Comparison of ENCODE assay signal across 15 mouse cellular contexts in genomic region chr10:93305946-93306345, GRCm38 (mm10). TPM values are rescaled to one million over a fixed set of nuclear protein-coding genes. Genes with fewer than 3 reads are reported as not detected.
DNase-seq lines count a peak whose midpoint lies in the region; ATAC-seq lines count a peak whose summit lies in the region.
"Had no signal": no experiment of that assay in that cellular context is flagged by ENCODE, and none has a peak within 500 bp of the region (broad histone marks: within the 10 kb centered on the region; RNA-seq: fewer than 3 reads in every experiment).

No protein-coding gene starts in this region.

- no peaks in the 10 kb centered on the region for H3K36me3 ChIP-seq in embryonic facial prominence, embryonic 12.5 days
- H3K36me3 ChIP-seq in embryonic facial prominence, embryonic 10.5 days (replicated peaks): peaks cover 11% of the 10 kb centered on the region
- H3K36me3 ChIP-seq in kidney, embryonic 15.5 days: no peaks in the 10 kb centered on the region
- H3K36me3 ChIP-seq: liver, embryonic 15.5 days; neural tube, embryonic 12.5 days had no signal

- peak overlapping the region; percentile 18; the same call in 1 of the 2 replicates for H3K4me2 ChIP-seq in embryonic facial prominence, embryonic 12.5 days (replicated peaks)
- H3K4me2 ChIP-seq in kidney, embryonic 15.5 days: peak overlapping the region; percentile 80
- H3K4me2 ChIP-seq: liver, embryonic 15.5 days; midbrain, embryonic 11.5 days; neural tube, embryonic 12.5 days had no signal

- no peak for DNase-seq in embryonic facial prominence, embryonic 10.5 days (ENCODE audit: low spot score)
- no peak for DNase-seq in kidney, adult 11 months
- peak; percentile 23 for DNase-seq in CD4-positive helper T cell, adult 2 months (ENCODE audit: low read depth, low spot score)
- DNase-seq in induced T-regulatory cell, adult 2 months (ENCODE audit: low read depth): peak; percentile 63
- DNase-seq in ovary, postnatal 14 days (ENCODE audit: low spot score): no peak
- DNase-seq: adrenal gland, postnatal 25 days; cerebellum, adult 8-10 months; kidney, postnatal 10 days had no signal

- H3K4me3 ChIP-seq in embryonic facial prominence, embryonic 12.5 days: no peak overlapping the region
- H3K4me3 ChIP-seq in embryonic facial prominence, embryonic 10.5 days: no peak overlapping the region
- peak overlapping the region; percentile 2; the same call in 1 of the 2 replicates for H3K4me3 ChIP-seq in kidney, embryonic 15.5 days (replicated peaks)
- H3K4me3 ChIP-seq: liver, embryonic 15.5 days; neural tube, embryonic 12.5 days had no signal

- no peak overlapping the region for H3K9ac ChIP-seq in embryonic facial prominence, embryonic 12.5 days
- H3K9ac ChIP-seq in kidney, embryonic 15.5 days: peak overlapping the region; percentile 6; the same call in 1 of the 2 replicates
- H3K9ac ChIP-seq: liver, embryonic 15.5 days; neural tube, embryonic 12.5 days had no signal

- ATAC-seq in embryonic facial prominence, embryonic 12.5 days (ENCODE audit: insufficient number of reproducible peaks, insufficient read depth, low FRiP score, low TSS enrichment): no peak
- ATAC-seq in kidney, embryonic 15.5 days (replicated peaks; ENCODE audit: low FRiP score): no peak
- ATAC-seq in frontal cortex, adult (ENCODE audit: low TSS enrichment): no peak
- ATAC-seq: forebrain, embryonic 16.5 days had no signal

- no peaks in the 10 kb centered on the region for H3K9me3 ChIP-seq in embryonic facial prominence, embryonic 12.5 days
- H3K9me3 ChIP-seq in embryonic facial prominence, embryonic 10.5 days: no peaks in the 10 kb centered on the region
- no peaks in the 10 kb centered on the region for H3K9me3 ChIP-seq in kidney, embryonic 15.5 days (replicated peaks)
- H3K9me3 ChIP-seq: liver, embryonic 15.5 days; neural tube, embryonic 12.5 days had no signal

- H3K27me3 ChIP-seq in embryonic facial prominence, embryonic 12.5 days: no peaks in the 10 kb centered on the region
- no peaks in the 10 kb centered on the region for H3K27me3 ChIP-seq in embryonic facial prominence, embryonic 10.5 days (replicated peaks; ENCODE audit: low read depth, poor library complexity, severe bottlenecking)
- H3K27me3 ChIP-seq in kidney, embryonic 15.5 days: no peaks in the 10 kb centered on the region
- H3K27me3 ChIP-seq: neural tube, embryonic 12.5 days had no signal

- peaks cover 45% of the 10 kb centered on the region; the same call in 1 of the 2 replicates for H3K4me1 ChIP-seq in embryonic facial prominence, embryonic 12.5 days
- H3K4me1 ChIP-seq in embryonic facial prominence, embryonic 10.5 days: peaks cover 52% of the 10 kb centered on the region
- H3K4me1 ChIP-seq in kidney, embryonic 15.5 days: peaks cover 17% of the 10 kb centered on the region

- 47% methylated on average over 6 of the region's 6 CpGs for WGBS in embryonic facial prominence, embryonic 12.5 days
- 66% methylated on average over 6 of the region's 6 CpGs for WGBS in embryonic facial prominence, embryonic 10.5 days
- WGBS in kidney, embryonic 15.5 days: 50% methylated on average over 6 of the region's 6 CpGs

- no peak overlapping the region for H3K27ac ChIP-seq in embryonic facial prominence, embryonic 12.5 days
- no peak overlapping the region for H3K27ac ChIP-seq in embryonic facial prominence, embryonic 10.5 days (replicated peaks)
- 0 out of 2 replicates have a peak overlapping the region, but pooled peaks have one; percentile 1 for H3K27ac ChIP-seq in kidney, embryonic 15.5 days
- H3K27ac ChIP-seq: liver, embryonic 15.5 days; neural tube, embryonic 12.5 days had no signal

RNA-seq across cellular contexts. Expression of gene Elk3, which starts 5.0 kb away (rescaled TPM):
- 37.6 and 38.4 TPM in 2 replicates for polyA plus RNA-seq in embryonic facial prominence, embryonic 12.5 days (2016; fragmentation: Nextera tagmentation; extraction: Ambion mirVana)
- polyA plus RNA-seq in embryonic facial prominence, embryonic 10.5 days (2016; fragmentation: Nextera tagmentation; extraction: Ambion mirVana): 25.3 and 30.6 TPM in 2 replicates
- polyA plus RNA-seq in kidney, embryonic 15.5 days (2015; fragmentation: Nextera tagmentation; extraction: Ambion mirVana): 41.9 and 43.7 TPM in 2 replicates

Comparison
In these comparisons a context has a peak if more than half of its experiments do, and no peak if none do; other contexts are left out.
1. DNase-seq: peak in CD4-positive helper T cell, adult 2 months (single experiment) and induced T-regulatory cell, adult 2 months (single experiment); none in embryonic facial prominence, embryonic 10.5 days (single experiment), kidney, adult 11 months (single experiment) and ovary, postnatal 14 days (single experiment).